Mouse (Mus musculus) thymus, postnatal 4 days (tissue): ENCODE data around the gene Sema3a.

ENCODE experiments used
- DNase-seq: peaks from one replicate; pipeline ENCODE4 v3.0.0; 2021

Sema3a gene

GRCm38 (mm10) chr5:13327281-13327680 is 202.1 kb downstream of the Sema3a start:
- DNase-seq = no peak

- DNase-seq = no peak
These were observed 206.2 kb downstream of the Sema3a start for GRCm38 (mm10) chr5:13331412-13331811.

GRCm38 (mm10) chr5:13337665-13338064 is 212.5 kb downstream of the Sema3a start:
- no peak for DNase-seq

- DNase-seq = no peak
These were observed 221.9 kb downstream of the Sema3a start for GRCm38 (mm10) chr5:13347068-13347467.

- DNase-seq = no peak
These were observed 226.4 kb downstream of the Sema3a start for GRCm38 (mm10) chr5:13351611-13352010.

DNA sequence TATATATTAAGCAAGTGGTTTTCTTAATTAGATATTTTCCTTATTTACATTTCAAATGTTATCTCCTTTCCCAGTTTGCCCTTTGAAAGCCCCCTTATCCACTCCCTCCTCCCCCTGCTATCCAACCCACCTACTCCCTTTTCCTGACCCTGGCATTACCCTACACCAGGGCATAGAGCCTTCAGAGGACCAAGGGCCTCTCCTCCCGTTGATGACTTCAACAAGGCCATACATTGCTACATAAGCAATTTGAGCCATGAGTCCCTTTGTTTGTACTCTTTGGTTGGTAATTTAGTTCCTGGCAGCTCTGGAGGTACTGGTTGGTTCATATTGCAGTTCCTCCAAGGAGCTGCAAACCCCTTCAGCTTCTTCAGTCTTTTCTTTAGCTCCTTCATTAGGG is 227.8 kb downstream of the Sema3a start:
- DNase-seq = no peak

GRCm38 (mm10) chr5:13353539-13353938 is 228.3 kb downstream of the Sema3a start:
- DNase-seq = no peak

- DNase-seq = no peak
These were observed 229.7 kb downstream of the Sema3a start for GRCm38 (mm10) chr5:13354913-13355312.

- DNase-seq = no peak
These were observed 233.6 kb downstream of the Sema3a start for GRCm38 (mm10) chr5:13358770-13359169.

GRCm38 (mm10) chr5:13360711-13361110 is 235.5 kb downstream of the Sema3a start:
- DNase-seq = no peak

GRCm38 (mm10) chr5:13365108-13365507 is 239.9 kb downstream of the Sema3a start:
- DNase-seq = no peak

DNA sequence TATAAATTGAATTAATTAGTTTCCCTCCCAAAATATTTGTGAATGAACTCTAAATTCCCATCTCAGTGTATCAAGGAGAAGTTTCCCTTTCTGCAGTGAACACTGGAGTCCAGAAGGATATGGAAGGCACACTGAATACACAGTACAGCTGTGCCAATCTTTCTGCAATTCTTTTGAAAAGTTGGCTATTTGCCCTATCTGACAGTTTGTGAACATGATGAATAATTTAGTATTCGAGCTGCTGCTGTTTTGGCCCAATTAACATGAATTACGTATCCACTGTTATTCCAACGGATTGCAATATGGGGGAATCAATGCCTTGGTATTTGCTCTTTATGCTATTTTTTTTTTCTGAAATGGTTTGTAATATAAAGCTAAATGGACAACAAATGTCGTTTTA is 254.0 kb downstream of the Sema3a start:
- no peak for DNase-seq

- no peak for DNase-seq
These were observed 258.8 kb downstream of the Sema3a start for GRCm38 (mm10) chr5:13384047-13384446.

- DNase-seq = no peak
These were observed 259.5 kb downstream of the Sema3a start for GRCm38 (mm10) chr5:13384714-13385113.

DNA sequence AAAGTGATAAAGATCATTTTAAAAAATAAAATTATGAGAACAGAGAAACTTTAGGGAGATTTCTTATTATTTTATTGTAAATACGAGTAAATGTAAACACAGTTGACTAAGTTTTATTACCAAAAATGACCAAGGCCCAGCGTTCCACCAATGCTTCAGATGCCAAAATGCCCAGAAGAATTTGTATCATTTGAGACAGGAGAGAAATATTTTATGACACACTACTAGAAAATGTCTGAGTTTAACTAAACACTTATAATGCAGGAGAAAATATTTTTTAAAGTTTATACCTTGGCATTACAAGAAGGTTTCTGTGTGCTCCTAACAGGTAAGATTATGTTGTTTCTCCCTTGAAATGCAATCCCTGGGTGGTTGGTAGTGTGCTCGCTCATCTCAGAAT is 261.4 kb downstream of the Sema3a start:
- no peak for DNase-seq

- no peak for DNase-seq
These were observed 262.5 kb downstream of the Sema3a start for GRCm38 (mm10) chr5:13387679-13388078.

- no peak for DNase-seq
These were observed 264.8 kb downstream of the Sema3a start for GRCm38 (mm10) chr5:13389995-13390394.

DNA sequence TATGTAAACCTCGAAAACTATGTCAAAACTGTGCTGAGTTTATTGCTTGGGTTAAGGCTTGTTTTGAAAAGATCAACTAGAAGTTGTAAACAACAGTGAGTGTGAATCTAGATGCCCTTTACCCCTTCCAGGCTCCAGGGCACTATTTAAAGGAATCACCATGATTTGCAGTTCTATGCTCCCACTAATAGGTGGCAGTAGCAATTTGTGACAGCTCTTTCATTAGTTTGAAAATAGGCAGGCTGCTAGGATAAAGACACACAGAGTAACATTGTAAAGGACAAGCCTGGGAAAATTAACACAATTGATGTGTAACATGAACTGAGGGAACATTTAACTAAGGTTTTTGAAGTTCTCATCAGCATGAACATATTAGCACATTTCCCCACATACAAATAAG is 280.2 kb downstream of the Sema3a start:
- DNase-seq = no peak

GRCm38 (mm10) chr5:13406131-13406530 is 280.9 kb downstream of the Sema3a start:
- DNase-seq = no peak

- no peak for DNase-seq
These were observed 286.7 kb downstream of the Sema3a start for GRCm38 (mm10) chr5:13411920-13412319.

- no peak for DNase-seq
These were observed 288.8 kb downstream of the Sema3a start for GRCm38 (mm10) chr5:13413915-13414525.

GRCm38 (mm10) chr5:13416960-13417710 is 291.9 kb downstream of the Sema3a start:
- DNase-seq = no peak

DNA sequence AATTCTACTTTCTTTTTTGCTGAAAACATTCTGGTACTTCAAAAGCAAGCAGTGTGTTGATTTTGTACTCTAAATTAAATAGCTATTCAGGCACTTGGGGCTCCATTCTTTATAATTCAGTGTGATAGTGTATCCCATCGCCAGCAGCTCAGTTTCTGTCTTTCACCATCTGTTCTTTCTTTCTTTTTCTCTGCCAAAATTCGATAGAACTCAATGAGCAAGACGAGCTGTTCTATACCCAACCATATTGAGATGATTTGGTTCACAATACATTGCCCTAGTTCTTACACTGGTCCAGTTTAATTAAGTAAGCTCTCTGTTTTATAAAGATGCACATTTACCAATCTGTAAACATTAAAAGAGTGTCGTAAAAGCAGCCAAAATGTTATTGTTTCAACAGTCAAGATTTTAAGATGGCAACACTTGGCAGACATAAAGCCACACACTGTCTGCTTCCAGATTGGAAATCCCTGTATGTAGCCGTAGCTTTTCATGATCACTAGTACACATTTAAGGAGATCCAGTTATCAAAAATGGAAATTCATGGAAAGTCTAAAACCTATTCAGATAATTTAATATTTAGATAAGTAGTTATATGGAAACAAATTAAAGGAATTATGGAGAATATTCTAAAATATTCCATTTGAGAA is 296.2 kb downstream of the Sema3a start:
- no peak for DNase-seq

- DNase-seq = no peak
These were observed 303.5 kb downstream of the Sema3a start for GRCm38 (mm10) chr5:13428702-13429101.
